Mouse (Mus musculus): Measurements from ENCODE around the gene Ccr9.

DNA sequence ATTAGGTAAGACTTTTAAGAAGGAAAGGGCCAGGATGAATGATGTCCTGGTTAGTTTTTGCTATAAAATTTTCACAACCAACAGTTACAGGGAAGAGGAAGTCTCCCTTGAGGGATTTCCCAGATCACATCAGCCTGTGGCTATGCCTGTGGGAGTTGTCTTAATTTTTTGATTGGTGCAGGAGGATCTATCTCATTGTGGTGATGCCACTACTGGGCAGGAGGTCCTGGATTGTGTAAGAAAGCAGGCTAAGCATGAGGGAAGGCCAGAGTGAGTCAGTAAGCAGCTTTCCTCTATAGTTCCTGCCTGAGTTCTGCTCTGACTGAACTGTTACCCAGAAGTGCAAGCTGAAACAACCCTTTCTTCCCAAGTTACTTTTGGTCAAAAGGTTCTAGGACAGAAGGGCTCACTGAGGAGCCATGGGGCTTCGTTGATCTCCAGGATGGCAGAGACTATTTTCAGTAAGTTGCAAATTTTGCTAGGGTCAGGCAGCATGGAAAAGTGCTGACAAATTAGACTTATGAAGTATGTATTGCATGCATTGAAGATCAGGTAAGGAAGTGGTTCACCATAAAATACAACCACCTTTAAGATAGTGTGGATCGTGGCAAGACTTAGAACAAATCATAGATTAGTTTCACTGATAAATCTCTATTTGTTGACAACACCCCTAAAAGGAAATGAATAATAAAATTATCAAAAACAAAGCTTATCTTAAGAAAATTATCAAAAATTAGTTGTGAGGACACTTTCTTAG lies 44.7 kb downstream of the Ccr9 start:
- TF ChIP-seq POLR2A (IDR thresholded peaks at IDR 0.05; ENCODE audit: borderline replicate concordance, insufficient read depth, low read length): no peak
- TF ChIP-seq CTCF (IDR thresholded peaks at IDR 0.05; ENCODE audit: borderline replicate concordance, insufficient read depth, low read depth, low read length): no peak

Data from cerebellum, adult 2 months (tissue).